28 mouse cellular contexts compared by ENCODE assay signal in the genomic region with DNA sequence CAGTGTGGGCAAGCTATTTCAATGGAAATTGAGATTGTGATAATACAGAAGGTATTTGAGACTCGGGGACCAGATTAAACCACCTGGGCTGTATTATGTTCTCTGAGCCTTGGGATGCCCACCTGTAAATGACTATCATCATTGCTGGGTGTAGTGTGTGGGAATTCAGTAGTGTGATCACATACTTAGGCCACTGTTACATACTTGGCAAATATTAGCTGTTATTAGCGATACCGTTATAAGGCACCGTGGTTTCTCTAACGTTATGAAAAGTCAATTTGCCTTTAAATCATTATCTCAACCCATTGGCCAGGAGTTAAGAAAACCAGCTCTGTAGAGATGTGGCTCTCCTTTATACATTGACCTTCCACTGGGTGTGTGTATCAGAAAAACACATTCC.
"Had no signal": no experiment of that assay in that cellular context is flagged by ENCODE, and none has a peak within 500 bp of the region (broad histone marks: within the 10 kb centered on the region; RNA-seq: fewer than 3 reads in every experiment).

No protein-coding gene starts in this region.

- ATAC-seq: forebrain, embryonic 14.5 days; forebrain, embryonic 15.5 days; forebrain, embryonic 16.5 days; forebrain, postnatal 0 days had no signal

- H3K36me3 ChIP-seq: embryonic facial prominence, embryonic 10.5 days; embryonic facial prominence, embryonic 12.5 days; embryonic facial prominence, embryonic 13.5 days; embryonic facial prominence, embryonic 15.5 days; forebrain, embryonic 12.5 days; forebrain, embryonic 15.5 days had no signal

- H3K27me3 ChIP-seq: embryonic facial prominence, embryonic 12.5 days; embryonic facial prominence, embryonic 13.5 days; embryonic facial prominence, embryonic 15.5 days; forebrain, embryonic 12.5 days; forebrain, embryonic 15.5 days had no signal

- H3K4me2 ChIP-seq: embryonic facial prominence, embryonic 12.5 days; embryonic facial prominence, embryonic 13.5 days; embryonic facial prominence, embryonic 15.5 days; forebrain, embryonic 12.5 days; forebrain, embryonic 15.5 days had no signal

- H3K4me1 ChIP-seq: embryonic facial prominence, embryonic 10.5 days; embryonic facial prominence, embryonic 12.5 days; embryonic facial prominence, embryonic 13.5 days; embryonic facial prominence, embryonic 15.5 days; forebrain, embryonic 10.5 days; forebrain, embryonic 12.5 days; forebrain, embryonic 15.5 days had no signal

- DNase-seq: cerebellum, adult 18-20 months; cerebellum, adult 2 months; cerebellum, adult 8-10 months; cerebellum, adult 9-10 months; cerebellum, adult 9-11 months; cerebellum, postnatal 10 days; cerebellum, postnatal 14 days; cerebellum, postnatal 25 days; cerebellum, postnatal 36 days; embryo, embryonic 11 days; forebrain, postnatal 0 days; gastrocnemius, adult 2 months; gastrocnemius, postnatal 10 days; gastrocnemius, postnatal 14 days; gastrocnemius, postnatal 25 days; gastrocnemius, postnatal 36 days; heart, adult 18-20 months; heart, adult 2 months had no signal

- H3K9me3 ChIP-seq: embryonic facial prominence, embryonic 10.5 days; embryonic facial prominence, embryonic 12.5 days; embryonic facial prominence, embryonic 13.5 days; embryonic facial prominence, embryonic 15.5 days; forebrain, embryonic 10.5 days; forebrain, embryonic 12.5 days; forebrain, embryonic 15.5 days had no signal

- H3K4me3 ChIP-seq: embryonic facial prominence, embryonic 10.5 days; embryonic facial prominence, embryonic 12.5 days; embryonic facial prominence, embryonic 13.5 days; embryonic facial prominence, embryonic 15.5 days; erythroblast, embryonic 14.5 days; forebrain, embryonic 10.5 days; forebrain, embryonic 12.5 days; forebrain, embryonic 15.5 days; gastrocnemius, adult 2 months; heart, adult 2 months had no signal

- H3K9ac ChIP-seq: embryonic facial prominence, embryonic 12.5 days; embryonic facial prominence, embryonic 13.5 days; embryonic facial prominence, embryonic 15.5 days; forebrain, embryonic 12.5 days; forebrain, embryonic 15.5 days; forebrain, postnatal 0 days had no signal

- H3K27ac ChIP-seq: embryonic facial prominence, embryonic 10.5 days; embryonic facial prominence, embryonic 12.5 days; embryonic facial prominence, embryonic 13.5 days; embryonic facial prominence, embryonic 15.5 days; forebrain, embryonic 10.5 days; forebrain, embryonic 12.5 days; forebrain, embryonic 15.5 days; gastrocnemius, adult 2 months; heart, adult 2 months had no signal
